Mouse (Mus musculus) neural tube, embryonic 15.5 days (tissue): ENCODE results near the gene Dip2b. TPM values are rescaled to one million over a fixed set of nuclear protein-coding genes. Genes with fewer than 3 reads are reported as not detected.

Experiments used
- ATAC-seq: fragments of 200-750 bp; cut with Nextera tagmentation; 2 replicates; pipeline ENCODE4 v1.8.0; 2017; ENCODE audit warnings: mild to moderate bottlenecking, moderate TSS enrichment, moderate library complexity; ENCODE audit not compliant: low FRiP score
- H3K27ac ChIP-seq: fragments of 300-500 bp; sonication (generic); replicated peaks from 2 replicates; pipeline ENCODE4 v1.5.1; 2015; ENCODE audit warnings: mild to moderate bottlenecking, inconsistent platforms
- H3K27me3 ChIP-seq: fragments of 300-500 bp; sonication (generic); replicated peaks from 2 replicates; pipeline ENCODE4 v1.6.1; 2015; ENCODE audit warnings: inconsistent platforms
- H3K36me3 ChIP-seq: fragments of 300-500 bp; sonication (generic); 2 replicates; pipeline ENCODE4 v1.6.1; 2015; ENCODE audit warnings: inconsistent platforms
- H3K4me1 ChIP-seq: fragments of 300-500 bp; sonication (generic); 2 replicates; pipeline ENCODE4 v1.6.1; 2015; ENCODE audit warnings: inconsistent platforms
- H3K4me2 ChIP-seq: fragments of 300-500 bp; sonication (generic); 2 replicates; pipeline ENCODE4 v1.6.1; 2015; ENCODE audit warnings: inconsistent platforms, mild to moderate bottlenecking, moderate library complexity
- H3K4me3 ChIP-seq: fragments of 300-500 bp; sonication (generic); replicated peaks from 2 replicates; pipeline ENCODE4 v1.5.1; 2015; ENCODE audit warnings: mild to moderate bottlenecking, inconsistent platforms
- H3K9ac ChIP-seq: fragments of 300-500 bp; sonication (generic); replicated peaks from 2 replicates; pipeline ENCODE4 v1.6.1; 2015; ENCODE audit warnings: mild to moderate bottlenecking, inconsistent platforms
- H3K9me3 ChIP-seq: fragments of 300-500 bp; sonication (generic); replicated peaks from 2 replicates; pipeline ENCODE4 v1.6.1; 2016; ENCODE audit warnings: inconsistent platforms
- WGBS: fragments of 180-500 bp; shearing (Covaris S2); methylation state at CpG from one replicate; pipeline ENCODE4 v1.1.7; 2015; ENCODE audit warnings: mixed read lengths; 5-methylcytosine and 5-hydroxymethylcytosine counted together
- polyA plus RNA-seq: library from polyadenylated mRNA; unstranded; fragments of >200 nt; fragmentation: Nextera tagmentation; extraction: Ambion mirVana; gene quantifications from 2 replicates; pipeline ENCODE4 v1.2.1, GENCODE M21; 2015

The Dip2b gene
- polyA plus RNA-seq, 1 experiment from 2014 or later = 14.0 TPM

DNA sequence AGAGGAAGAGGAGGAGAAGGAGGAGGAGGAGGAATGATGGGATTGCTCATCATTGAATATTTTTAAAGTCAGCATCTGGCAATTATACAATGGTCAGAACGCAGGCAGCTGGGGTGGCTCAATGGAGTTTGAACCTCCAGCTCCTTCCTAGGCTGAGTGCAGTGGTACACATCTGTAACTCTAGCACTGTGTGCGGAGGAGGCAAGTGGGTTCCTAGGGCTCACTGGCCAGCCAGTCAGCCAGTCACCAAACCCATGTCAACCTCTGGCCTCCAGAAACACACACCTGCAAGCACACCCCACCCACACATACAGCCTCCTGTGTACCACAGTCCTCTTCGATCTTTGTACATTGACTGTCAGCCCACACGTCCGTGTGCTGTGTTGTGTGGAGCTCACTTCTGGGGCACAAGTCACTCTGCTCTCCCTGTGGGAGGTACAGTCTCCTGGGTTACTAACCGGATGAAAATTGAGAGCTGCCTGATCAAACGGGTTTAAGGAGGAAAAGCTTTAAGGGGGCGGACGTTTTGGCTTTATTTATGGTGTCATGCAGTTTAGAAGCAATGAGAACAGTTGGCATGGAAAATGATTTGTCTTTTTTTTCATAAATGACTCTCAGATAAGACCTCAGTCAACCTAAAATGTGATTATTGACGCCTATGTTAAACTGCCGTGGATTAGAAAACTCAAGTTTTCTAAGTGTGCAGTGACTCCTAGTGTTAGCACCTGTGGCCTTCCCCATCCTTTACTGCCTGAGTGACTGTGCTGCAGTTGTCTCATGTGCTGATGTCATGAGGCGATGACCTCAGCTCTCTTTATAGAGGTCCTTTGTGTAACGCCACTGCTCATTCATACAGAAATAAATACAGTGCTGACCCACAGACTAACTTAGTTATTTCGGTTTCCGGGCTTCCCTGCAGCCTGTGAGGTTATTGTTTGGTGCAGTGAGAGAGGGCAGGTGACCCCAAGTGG, 106.7 kb downstream of the Dip2b start:
- H3K9ac ChIP-seq = no peak overlapping the region
- ATAC-seq = no peak
- H3K9me3 ChIP-seq = no peaks in the 10 kb centered on the region
- no peaks in the 10 kb centered on the region for H3K27me3 ChIP-seq
- H3K36me3 ChIP-seq = no peaks in the 10 kb centered on the region; the same call in 1 of the 2 replicates
- H3K4me1 ChIP-seq = peaks cover 30% of the 10 kb centered on the region
- H3K4me2 ChIP-seq = no peak overlapping the region
- H3K4me3 ChIP-seq = no peak overlapping the region
- 47% methylated on average over 15 of the region's 15 CpGs for WGBS
- H3K27ac ChIP-seq = 0 out of 2 replicates have a peak overlapping the region, but pooled peaks have one; percentile 58

DNA sequence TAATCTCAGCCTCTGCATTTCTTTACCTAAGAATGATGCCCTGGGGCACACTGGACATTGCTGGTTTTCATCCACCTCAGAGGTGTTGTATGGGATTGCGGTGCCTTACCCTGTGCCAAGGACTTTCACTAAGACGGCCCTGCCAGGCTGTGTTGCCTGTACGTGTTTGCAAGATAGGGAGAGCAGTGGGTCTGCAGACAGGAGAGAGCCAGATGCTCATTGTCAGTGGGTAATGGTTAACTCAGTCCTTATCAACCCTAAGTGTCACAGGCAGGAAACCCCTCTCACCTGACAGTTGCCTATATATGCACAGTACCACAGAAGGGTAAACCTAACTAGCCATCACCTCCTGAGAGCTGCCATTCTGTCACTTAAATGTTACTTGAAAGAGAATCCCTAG, 107.5 kb downstream of the Dip2b start:
- ATAC-seq = no peak
- no peaks in the 10 kb centered on the region for H3K9me3 ChIP-seq
- no peak overlapping the region for H3K27ac ChIP-seq
- no peak overlapping the region for H3K4me3 ChIP-seq
- H3K4me2 ChIP-seq = no peak overlapping the region
- H3K36me3 ChIP-seq = no peaks in the 10 kb centered on the region; the same call in 1 of the 2 replicates
- no peaks in the 10 kb centered on the region for H3K27me3 ChIP-seq
- WGBS = 87% methylated on average over 3 of the region's 3 CpGs
- no peak overlapping the region for H3K9ac ChIP-seq
- peaks cover 36% of the 10 kb centered on the region for H3K4me1 ChIP-seq

DNA sequence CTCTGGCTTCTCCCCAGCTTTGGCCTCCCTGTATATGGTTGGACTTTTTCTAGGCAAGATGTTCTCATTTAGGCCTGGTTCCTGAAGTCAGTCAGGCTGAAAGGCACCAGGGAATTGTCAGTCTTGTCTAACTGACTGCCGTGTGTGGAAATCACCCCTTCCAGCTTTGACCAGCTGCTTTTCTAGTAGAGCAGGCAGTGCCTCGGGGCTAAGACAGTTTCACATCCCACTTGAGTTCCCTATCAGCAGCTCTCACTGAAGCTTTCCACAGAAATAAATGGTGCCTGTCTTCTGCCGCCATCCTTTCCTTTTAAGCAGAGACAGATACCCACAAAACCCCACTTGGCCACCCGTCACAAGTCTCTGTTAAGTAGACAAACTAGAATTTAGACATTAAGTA, 112.1 kb downstream of the Dip2b start:
- H3K4me2 ChIP-seq = no peak overlapping the region
- peaks cover 20% of the 10 kb centered on the region for H3K36me3 ChIP-seq
- peak overlapping the region; percentile 42 for H3K27ac ChIP-seq
- no peaks in the 10 kb centered on the region for H3K27me3 ChIP-seq
- H3K4me3 ChIP-seq = no peak overlapping the region
- no peak for ATAC-seq
- 53% methylated on average over 4 of the region's 4 CpGs for WGBS
- peaks cover 26% of the 10 kb centered on the region for H3K4me1 ChIP-seq
- H3K9me3 ChIP-seq = no peaks in the 10 kb centered on the region
- no peak overlapping the region for H3K9ac ChIP-seq

DNA sequence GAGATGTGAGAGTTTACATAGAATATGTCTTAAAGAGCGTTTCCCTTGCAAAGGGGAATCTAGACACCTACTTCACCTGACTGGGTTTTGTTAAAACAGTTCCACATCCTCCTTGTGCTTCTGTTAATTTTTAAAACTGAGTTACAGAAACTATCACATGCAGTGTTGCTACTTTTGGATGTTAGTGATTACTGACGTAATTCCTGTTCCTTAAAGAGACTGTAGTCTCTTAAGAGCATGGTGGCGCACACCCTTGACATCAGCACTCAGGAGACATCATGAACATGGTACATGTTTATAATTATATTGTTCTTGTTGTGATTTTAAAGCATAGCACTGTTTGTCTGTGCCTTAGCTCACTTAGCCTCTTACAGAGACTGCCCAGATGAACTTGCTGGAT, 113.9 kb downstream of the Dip2b start:
- 96% methylated on average over 3 of the region's 3 CpGs for WGBS
- no peak overlapping the region for H3K27ac ChIP-seq
- peaks cover 36% of the 10 kb centered on the region for H3K36me3 ChIP-seq
- no peak overlapping the region for H3K4me2 ChIP-seq
- no peak overlapping the region for H3K4me3 ChIP-seq
- H3K27me3 ChIP-seq = no peaks in the 10 kb centered on the region
- H3K4me1 ChIP-seq = peaks cover 24% of the 10 kb centered on the region
- ATAC-seq = no peak
- H3K9me3 ChIP-seq = no peaks in the 10 kb centered on the region
- no peak overlapping the region for H3K9ac ChIP-seq

DNA sequence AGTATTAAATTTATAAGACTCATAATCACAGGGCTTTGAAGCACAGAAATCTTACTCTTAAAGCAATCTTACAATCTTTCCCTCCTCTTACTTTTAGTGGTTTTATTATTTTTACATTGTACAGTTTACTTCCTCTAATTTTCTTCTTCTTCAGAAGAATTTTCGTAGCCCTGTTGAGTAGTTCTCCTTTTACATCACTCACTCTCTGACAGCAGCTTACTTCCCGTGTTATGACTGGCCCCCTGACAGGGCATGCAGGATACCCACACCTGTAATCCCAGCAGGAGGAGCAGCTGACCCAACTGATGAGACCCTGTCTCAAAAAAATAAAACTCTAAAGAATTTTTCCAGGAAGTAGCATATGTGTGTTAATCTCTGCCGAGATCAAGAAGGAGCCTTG, 114.6 kb downstream of the Dip2b start:
- no peaks in the 10 kb centered on the region for H3K27me3 ChIP-seq
- no peak overlapping the region for H3K4me3 ChIP-seq
- H3K4me2 ChIP-seq = no peak overlapping the region
- H3K9me3 ChIP-seq = no peaks in the 10 kb centered on the region
- no peak for ATAC-seq
- H3K4me1 ChIP-seq = peaks cover 24% of the 10 kb centered on the region
- WGBS = 74% methylated on average over 3 of the region's 3 CpGs
- no peak overlapping the region for H3K27ac ChIP-seq
- peaks cover 39% of the 10 kb centered on the region for H3K36me3 ChIP-seq
- no peak overlapping the region for H3K9ac ChIP-seq

DNA sequence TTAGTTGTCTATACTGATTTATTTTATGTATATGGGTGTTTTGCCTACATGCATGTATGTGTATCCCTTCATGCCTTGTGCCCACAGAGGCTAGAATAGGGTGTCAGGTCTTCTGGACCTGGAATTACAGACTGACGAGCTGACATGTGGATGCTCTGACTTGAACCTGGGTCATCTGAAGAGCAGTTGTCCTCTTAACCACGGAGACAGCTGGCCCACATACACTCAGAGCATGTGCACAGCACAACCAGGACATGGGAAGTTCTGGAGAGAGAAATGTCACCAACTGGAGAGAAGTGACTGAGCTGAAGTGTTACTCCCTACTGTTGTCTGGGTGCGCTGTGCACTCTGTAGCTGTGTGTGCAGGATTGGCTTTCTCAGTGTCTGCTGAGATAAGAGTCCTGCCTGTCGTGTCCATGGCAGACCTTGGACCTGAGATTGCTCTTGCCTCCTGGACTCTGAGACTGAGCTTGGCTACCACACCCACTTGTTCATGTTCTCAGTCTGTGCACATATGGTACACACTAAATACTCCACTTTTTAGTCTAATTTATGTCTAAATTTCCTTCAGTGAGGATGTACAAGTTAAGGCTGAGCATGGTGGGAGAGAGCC, 117.7 kb downstream of the Dip2b start:
- peaks cover 4% of the 10 kb centered on the region; the same call in 1 of the 2 replicates for H3K4me1 ChIP-seq
- H3K27me3 ChIP-seq = no peaks in the 10 kb centered on the region
- H3K4me3 ChIP-seq = no peak overlapping the region
- WGBS = 93% methylated on average over 4 of the region's 4 CpGs
- H3K4me2 ChIP-seq = no peak overlapping the region
- no peaks in the 10 kb centered on the region for H3K9me3 ChIP-seq
- H3K27ac ChIP-seq = no peak overlapping the region
- no peak overlapping the region for H3K9ac ChIP-seq
- no peak for ATAC-seq
- peaks cover 54% of the 10 kb centered on the region for H3K36me3 ChIP-seq

DNA sequence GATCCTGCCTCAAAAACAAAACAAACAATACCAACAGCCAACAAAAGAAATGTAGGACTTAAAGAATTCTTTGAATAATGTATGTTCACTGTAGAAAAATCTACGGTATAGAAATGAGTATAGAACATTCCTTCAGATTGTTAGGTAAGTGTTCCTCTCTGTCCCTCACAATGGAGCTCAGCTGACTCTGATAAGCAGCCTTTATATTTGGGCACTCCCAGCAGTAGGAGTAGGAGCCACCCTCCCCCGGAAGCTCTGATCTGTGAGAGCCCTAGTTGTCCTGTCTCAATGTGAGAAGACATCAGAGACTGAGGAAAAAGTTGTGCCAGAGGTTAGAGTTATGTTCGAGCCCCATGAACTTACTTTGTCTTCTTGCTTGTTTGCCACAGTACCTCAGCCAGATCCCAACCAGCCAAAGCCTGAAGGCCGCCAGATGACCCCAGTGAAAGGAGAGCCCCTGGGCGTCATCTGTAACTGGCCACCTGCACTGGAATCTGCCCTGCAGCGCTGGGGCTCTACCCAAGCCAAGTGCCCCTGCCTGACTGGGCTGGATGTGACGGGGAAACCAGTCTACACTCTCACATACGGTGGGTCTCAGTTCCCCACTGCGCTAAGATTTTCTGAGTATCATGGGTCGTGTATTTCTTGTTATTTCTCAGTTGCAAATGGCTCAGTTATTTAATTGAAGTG, 118.5 kb downstream of the Dip2b start:
- no peaks in the 10 kb centered on the region for H3K27me3 ChIP-seq
- WGBS = 84% methylated on average over 10 of the region's 10 CpGs
- no peak overlapping the region for H3K4me2 ChIP-seq
- peaks cover 56% of the 10 kb centered on the region for H3K36me3 ChIP-seq
- no peak overlapping the region for H3K9ac ChIP-seq
- no peak for ATAC-seq
- no peak overlapping the region for H3K4me3 ChIP-seq
- H3K27ac ChIP-seq = no peak overlapping the region
- H3K9me3 ChIP-seq = no peaks in the 10 kb centered on the region
- no peaks in the 10 kb centered on the region for H3K4me1 ChIP-seq

DNA sequence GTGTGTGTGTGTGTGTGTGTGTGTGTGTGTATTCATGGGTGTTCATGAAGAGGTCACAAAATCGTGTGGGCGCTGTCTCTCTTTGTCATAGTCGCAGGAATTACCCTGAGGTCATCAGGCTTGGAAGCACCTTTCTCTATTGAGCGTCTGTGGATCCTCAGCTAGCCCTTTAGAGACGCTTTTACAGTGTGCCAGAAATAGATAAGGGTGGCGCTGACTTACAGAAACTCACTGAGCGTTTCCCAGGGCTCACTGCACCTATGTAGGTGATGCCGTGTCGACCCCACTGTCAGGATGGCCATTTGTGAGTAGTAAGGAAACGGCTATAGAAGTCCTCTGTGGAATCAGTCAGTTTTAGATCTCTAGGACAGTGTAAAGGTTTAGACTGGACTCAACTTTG, 120.5 kb downstream of the Dip2b start:
- 91% methylated on average over 10 of the region's 10 CpGs for WGBS
- H3K4me2 ChIP-seq = no peak overlapping the region
- no peaks in the 10 kb centered on the region for H3K9me3 ChIP-seq
- no peak overlapping the region for H3K4me3 ChIP-seq
- H3K27me3 ChIP-seq = no peaks in the 10 kb centered on the region
- ATAC-seq = no peak
- H3K27ac ChIP-seq = no peak overlapping the region
- no peaks in the 10 kb centered on the region for H3K4me1 ChIP-seq
- H3K9ac ChIP-seq = no peak overlapping the region
- H3K36me3 ChIP-seq = peaks cover 74% of the 10 kb centered on the region

DNA sequence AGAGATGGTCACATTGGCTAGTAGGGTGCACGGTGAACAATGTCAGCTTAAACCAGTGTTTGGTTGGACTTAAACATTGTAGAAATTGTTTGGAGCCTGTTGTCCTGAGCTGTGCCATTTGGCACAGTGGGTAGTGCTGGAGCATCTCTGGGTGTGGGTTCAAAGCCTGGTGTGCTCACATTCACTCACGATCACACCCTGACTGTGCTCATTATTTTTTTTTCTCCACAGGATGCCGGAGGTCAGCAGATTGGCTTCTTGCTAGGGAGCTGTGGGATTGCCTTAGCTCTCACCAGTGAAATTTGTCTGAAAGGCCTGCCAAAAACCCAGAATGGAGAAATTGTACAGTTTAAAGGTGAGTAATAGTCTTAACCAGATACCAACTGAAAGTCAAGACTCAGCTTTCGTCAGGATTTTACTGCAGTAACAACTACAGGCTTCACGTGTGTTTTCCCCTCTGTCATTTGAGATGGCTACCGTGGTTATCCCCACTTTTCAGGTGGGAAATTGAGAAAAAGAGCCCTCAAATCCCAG, 123.3 kb downstream of the Dip2b start:
- H3K27ac ChIP-seq = no peak overlapping the region

DNA sequence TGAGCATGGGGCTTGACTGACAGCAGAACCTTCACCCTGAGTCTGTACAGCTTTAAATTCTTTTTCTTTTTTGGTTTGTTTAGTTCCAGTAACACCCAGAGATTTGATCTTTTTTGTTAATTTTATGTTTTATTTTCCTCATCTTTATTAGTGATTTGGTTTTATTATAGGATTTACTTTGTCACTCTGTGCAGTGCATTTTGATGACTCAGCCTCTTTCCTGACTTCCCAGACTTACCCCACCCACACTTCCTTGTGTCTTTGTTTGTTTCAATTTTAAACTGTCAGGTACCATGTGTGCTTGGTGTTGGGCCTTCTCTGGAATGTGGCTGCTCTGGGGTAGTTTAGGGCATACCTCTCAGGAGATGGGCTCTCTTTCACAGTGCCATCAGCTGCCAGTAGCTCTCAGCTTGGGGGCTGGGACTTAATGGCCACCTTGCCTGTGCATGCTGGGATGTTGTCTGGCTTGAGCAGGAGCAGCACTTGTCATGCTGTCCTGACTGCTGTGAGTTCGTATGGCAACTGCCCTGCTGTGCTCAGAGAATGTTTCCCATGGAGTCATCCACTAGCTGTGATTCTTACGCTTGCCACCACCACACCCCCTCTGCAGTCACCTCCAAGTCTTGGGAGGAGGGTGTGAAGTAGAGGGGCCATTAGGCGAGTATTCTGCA, 125.1 kb downstream of the Dip2b start:
- H3K36me3 ChIP-seq = peaks cover 54% of the 10 kb centered on the region
- H3K27me3 ChIP-seq = no peaks in the 10 kb centered on the region
- H3K4me2 ChIP-seq = no peak overlapping the region
- H3K9ac ChIP-seq = no peak overlapping the region
- no peaks in the 10 kb centered on the region for H3K4me1 ChIP-seq
- H3K27ac ChIP-seq = no peak overlapping the region
- H3K9me3 ChIP-seq = no peaks in the 10 kb centered on the region
- ATAC-seq = no peak
- WGBS = 66% methylated on average over 3 of the region's 3 CpGs
- H3K4me3 ChIP-seq = no peak overlapping the region

More for the DNA sequence above, 123.3 kb downstream of the Dip2b start:
- no peak overlapping the region for H3K9ac ChIP-seq
- H3K4me2 ChIP-seq = no peak overlapping the region
- no peak overlapping the region for H3K4me3 ChIP-seq
- WGBS = 87% methylated on average over 6 of the region's 6 CpGs
- ATAC-seq = no peak
- no peaks in the 10 kb centered on the region for H3K27me3 ChIP-seq
- no peaks in the 10 kb centered on the region for H3K4me1 ChIP-seq
- H3K9me3 ChIP-seq = no peaks in the 10 kb centered on the region
- H3K36me3 ChIP-seq = peaks cover 56% of the 10 kb centered on the region

DNA sequence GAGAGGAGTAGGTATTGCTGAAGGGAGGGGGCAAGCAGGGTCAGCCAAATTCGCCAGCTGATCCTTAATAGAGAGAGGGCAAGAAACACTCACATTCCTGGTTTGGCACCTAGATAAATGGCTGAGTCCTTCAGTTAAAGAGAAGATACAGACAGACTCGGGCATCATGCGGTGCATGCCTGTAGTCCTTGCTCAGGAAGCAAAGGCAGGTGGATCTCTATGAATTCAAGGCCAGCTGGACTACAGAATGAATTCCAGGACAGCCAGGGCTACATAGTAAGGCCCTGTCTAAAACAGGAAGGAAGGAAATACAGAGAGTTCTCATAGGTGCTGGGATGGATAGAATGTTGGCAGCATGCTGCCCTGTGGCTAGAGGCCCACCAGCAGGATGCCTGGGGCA, 128.0 kb downstream of the Dip2b start:
- H3K4me1 ChIP-seq = no peaks in the 10 kb centered on the region
- no peaks in the 10 kb centered on the region for H3K27me3 ChIP-seq
- no peak overlapping the region for H3K4me3 ChIP-seq
- H3K27ac ChIP-seq = peak overlapping the region; percentile 14
- H3K9ac ChIP-seq = no peak overlapping the region
- ATAC-seq = no peak
- WGBS = 78% methylated on average over 3 of the region's 3 CpGs
- peaks cover 61% of the 10 kb centered on the region for H3K36me3 ChIP-seq
- H3K9me3 ChIP-seq = no peaks in the 10 kb centered on the region
- H3K4me2 ChIP-seq = no peak overlapping the region
